21 mouse cellular contexts compared by ENCODE assay signal in genomic region chr5:92986651-92987610, GRCm38 (mm10). TPM values are rescaled to one million over a fixed set of nuclear protein-coding genes. Genes with fewer than 3 reads are reported as not detected.
DNase-seq lines count a peak whose midpoint lies in the region; ATAC-seq and TF ChIP-seq lines count a peak whose summit lies in the region.
"Had no signal": no experiment of that assay in that cellular context is flagged by ENCODE, and none has a peak within 500 bp of the region (broad histone marks: within the 10 kb centered on the region; RNA-seq: fewer than 3 reads in every experiment).

No protein-coding gene starts in this region.

- 91% methylated on average over 22 of the region's 22 CpGs for WGBS in forebrain, embryonic 16.5 days

- TF ChIP-seq CTCF in E14TG2a.4 (conservative IDR thresholded peaks at IDR 0.05; ENCODE audit: low read length) = no peak

- H3K27ac ChIP-seq in forebrain, embryonic 16.5 days (ENCODE audit: low read length) = no peak overlapping the region
- H3K27ac ChIP-seq: limb, embryonic 15.5 days had no signal

- H3K27me3 ChIP-seq in E14TG2a.4 (ENCODE audit: insufficient read depth, low read length) = no peaks in the 10 kb centered on the region
- H3K27me3 ChIP-seq in forebrain, embryonic 16.5 days (replicated peaks; ENCODE audit: control insufficient read depth, insufficient read depth, low read length) = no peaks in the 10 kb centered on the region
- H3K27me3 ChIP-seq: heart, embryonic 12.5 days; limb, embryonic 15.5 days had no signal

- no peak overlapping the region for H3K4me2 ChIP-seq in forebrain, embryonic 16.5 days (ENCODE audit: low read length)
- H3K4me2 ChIP-seq: heart, embryonic 12.5 days; limb, embryonic 15.5 days had no signal

- H3K4me3 ChIP-seq in E14TG2a.4 (replicated peaks; ENCODE audit: low read length) = peak overlapping the region; percentile 43
- H3K4me3 ChIP-seq in forebrain, embryonic 16.5 days (replicated peaks; ENCODE audit: low read length) = no peak overlapping the region
- H3K4me3 ChIP-seq: erythroblast, embryonic 14.5 days; heart, embryonic 12.5 days; limb, embryonic 15.5 days had no signal

- DNase-seq in frontal cortex, postnatal 36 days (ENCODE audit: low spot score in 2 of 2) = no peak
- peak; percentile 84 for DNase-seq in ZHBTc4 (ENCODE audit: low read depth, low spot score)
- DNase-seq in kidney, postnatal 10 days = peak; percentile 41
- no peak for DNase-seq in adrenal gland, postnatal 25 days
- no peak for DNase-seq in left cerebral cortex, adult 9 months (ENCODE audit: low spot score in 2 of 2)
- DNase-seq: adrenal gland, postnatal 36 days; B cell, adult 2 months; embryo, embryonic 11 days; gastrocnemius, postnatal 36 days; heart, postnatal 36 days; lung, adult 18-20 months; lung, postnatal 4 days had no signal

- no peaks in the 10 kb centered on the region for H3K9me3 ChIP-seq in E14TG2a.4 (ENCODE audit: low read length)
- no peaks in the 10 kb centered on the region for H3K9me3 ChIP-seq in forebrain, embryonic 16.5 days (ENCODE audit: control insufficient read depth, low read length)
- H3K9me3 ChIP-seq: limb, embryonic 15.5 days had no signal

- peak; percentile 38; the same call in 1 of the 2 replicates for ATAC-seq in frontal cortex, adult (ENCODE audit: low TSS enrichment)
- ATAC-seq in forebrain, embryonic 16.5 days = no peak
- ATAC-seq: midbrain, embryonic 16.5 days had no signal

- H3K9ac ChIP-seq in forebrain, embryonic 16.5 days (replicated peaks; ENCODE audit: low read depth, low read length) = no peak overlapping the region
- H3K9ac ChIP-seq: heart, embryonic 12.5 days; limb, embryonic 15.5 days had no signal

- H3K36me3 ChIP-seq in E14TG2a.4 (ENCODE audit: insufficient read depth, low read length) = no peaks in the 10 kb centered on the region
- no peaks in the 10 kb centered on the region for H3K36me3 ChIP-seq in forebrain, embryonic 16.5 days (ENCODE audit: control insufficient read depth, insufficient read depth)
- H3K36me3 ChIP-seq: heart, embryonic 12.5 days; limb, embryonic 15.5 days had no signal

- peaks cover 54% of the 10 kb centered on the region for H3K4me1 ChIP-seq in E14TG2a.4 (replicated peaks; ENCODE audit: low read depth, low read length)
- peaks cover 4% of the 10 kb centered on the region for H3K4me1 ChIP-seq in forebrain, embryonic 16.5 days (replicated peaks; ENCODE audit: control insufficient read depth, insufficient read depth, low read length)

RNA-seq across cellular contexts. Expression of gene Sowahb, which starts 57.9 kb away (rescaled TPM):
- not detected in 2 replicates for total RNA-seq in adrenal gland, postnatal 25 days (2021)
- 0.06 TPM in 1 of 2 replicates, not detected in the other for polyA plus RNA-seq in forebrain, embryonic 16.5 days (2015; fragmentation: Nextera tagmentation; extraction: Ambion mirVana)
- total RNA-seq: adrenal gland, postnatal 36 days; gastrocnemius, postnatal 36 days; MEL had no signal
- polyA plus RNA-seq: midbrain, embryonic 16.5 days; testis, adult 2 months had no signal

Comparison
In these comparisons a context has a peak if more than half of its experiments do, and no peak if none do; other contexts are left out.
1. DNase-seq: peak in ZHBTc4 (single experiment) and kidney, postnatal 10 days (single experiment); none in frontal cortex, postnatal 36 days (0 of 2), adrenal gland, postnatal 25 days (single experiment) and left cerebral cortex, adult 9 months (0 of 2).